Mouse (Mus musculus) forebrain, embryonic 14.5 days (tissue): ENCODE data around the gene Prickle1. TPM values are rescaled to one million over a fixed set of nuclear protein-coding genes. Genes with fewer than 3 reads are reported as not detected.

Source experiments
- ATAC-seq: fragments of 200-750 bp; cut with Nextera tagmentation; 2 replicates; pipeline ENCODE4 v1.8.0; 2017; ENCODE audit warnings: mild to moderate bottlenecking, moderate library complexity
- DNase-seq: peaks from one replicate; pipeline ENCODE4 v3.0.0-alpha.2; 2015; ENCODE audit warnings: low spot score
- H3K27ac ChIP-seq: fragments of 300-500 bp; sonication (generic); 2 replicates; pipeline ENCODE4 v1.5.1; 2014; ENCODE audit warnings: low read depth, mild to moderate bottlenecking, control low read depth, low read length, moderate library complexity
- H3K27me3 ChIP-seq: fragments of 300-500 bp; sonication (generic); replicated peaks from 2 replicates; pipeline ENCODE4 v1.6.1; 2014; ENCODE audit warnings: low read length, control low read depth, mixed read lengths; ENCODE audit not compliant: control insufficient read depth, insufficient read depth
- H3K36me3 ChIP-seq: fragments of 300-500 bp; sonication (generic); 2 replicates; pipeline ENCODE4 v1.6.1; 2014; ENCODE audit warnings: low read length, control low read depth; ENCODE audit not compliant: control insufficient read depth, insufficient read depth
- H3K4me1 ChIP-seq: fragments of 300-500 bp; sonication (generic); 2 replicates; pipeline ENCODE4 v1.6.1; 2014; ENCODE audit warnings: antibody characterized with exemption, low read length, control low read depth; ENCODE audit not compliant: control insufficient read depth, insufficient read depth
- H3K4me2 ChIP-seq: fragments of 300-500 bp; sonication (generic); 2 replicates; pipeline ENCODE4 v1.6.1; 2014; ENCODE audit warnings: mild to moderate bottlenecking, control low read depth, low read length
- H3K4me3 ChIP-seq: fragments of 300-500 bp; sonication (generic); 2 replicates; pipeline ENCODE4 v1.5.1; 2014; ENCODE audit warnings: low read depth, low read length, control low read depth
- H3K9ac ChIP-seq: fragments of 300-500 bp; sonication (generic); 2 replicates; pipeline ENCODE4 v1.6.1; 2014; ENCODE audit warnings: mild to moderate bottlenecking, low read length, control low read depth, moderate library complexity
- H3K9me3 ChIP-seq: fragments of 300-500 bp; sonication (generic); replicated peaks from 2 replicates; pipeline ENCODE4 v1.6.1; 2016; ENCODE audit warnings: low read length, control low read depth, mixed read lengths; ENCODE audit not compliant: control insufficient read depth
- WGBS: fragments of 180-500 bp; shearing (Covaris S2); extraction: QIAGEN DNeasy Blood & Tissue Kit; methylation state at CpG from one replicate; pipeline ENCODE4 v1.1.7; 2014; 5-methylcytosine and 5-hydroxymethylcytosine counted together
- polyA plus RNA-seq: library from polyadenylated mRNA; unstranded; fragments of >200 nt; fragmentation: Nextera tagmentation; extraction: Ambion mirVana; gene quantifications from 2 replicates; pipeline ENCODE4 v1.2.1, GENCODE M21; 2014

Prickle1 gene
- polyA plus RNA-seq, 1 experiment from 2014 or later = 11.0 TPM

- no peaks in the 10 kb centered on the region for H3K36me3 ChIP-seq
- ATAC-seq (no peak), DNase-seq (no peak)
- 71% methylated on average over 8 of the region's 8 CpGs for WGBS
- H3K9me3 ChIP-seq = no peaks in the 10 kb centered on the region
- no peak overlapping the region for H3K4me2 ChIP-seq
- no peak overlapping the region for H3K9ac ChIP-seq
- peaks cover 8% of the 10 kb centered on the region; the same call in 1 of the 2 replicates for H3K4me1 ChIP-seq
- H3K4me3 ChIP-seq = no peak overlapping the region
- H3K27me3 ChIP-seq = no peaks in the 10 kb centered on the region; the same call in 1 of the 2 replicates
- H3K27ac ChIP-seq = no peak overlapping the region
Observed at GRCm38 (mm10) chr15:93587660-93588059, 8.0 kb downstream of the Prickle1 start.

GRCm38 (mm10) chr15:93583051-93583450 is 12.6 kb downstream of the Prickle1 start:
- H3K27ac ChIP-seq = no peak overlapping the region
- no peaks in the 10 kb centered on the region for H3K4me1 ChIP-seq
- H3K4me3 ChIP-seq = no peak overlapping the region
- no peaks in the 10 kb centered on the region for H3K9me3 ChIP-seq
- 83% methylated on average over 11 of the region's 11 CpGs for WGBS
- H3K27me3 ChIP-seq = no peaks in the 10 kb centered on the region
- no peak for ATAC-seq
- no peak for DNase-seq
- H3K4me2 ChIP-seq = no peak overlapping the region
- H3K9ac ChIP-seq = no peak overlapping the region
- no peaks in the 10 kb centered on the region for H3K36me3 ChIP-seq

- Histone ChIP-seq H3K9ac (no peak overlapping the region), H3K4me2 (no peak overlapping the region), H3K9me3 (no peaks in the 10 kb centered on the region), H3K4me1 (no peaks in the 10 kb centered on the region), H3K4me3 (no peak overlapping the region), H3K27me3 (no peaks in the 10 kb centered on the region), H3K27ac (no peak overlapping the region), H3K36me3 (no peaks in the 10 kb centered on the region)
- ATAC-seq (no peak), DNase-seq (no peak)
- 90% methylated on average over 8 of the region's 8 CpGs for WGBS
Observed at GRCm38 (mm10) chr15:93581736-93582135, 14.0 kb downstream of the Prickle1 start.

- H3K9ac ChIP-seq = no peak overlapping the region
- WGBS = 40% methylated on average over 9 of the region's 9 CpGs
- ATAC-seq = peak; percentile 32; the same call in 1 of the 2 replicates
Observed at GRCm38 (mm10) chr15:93579899-93580298, 15.8 kb downstream of the Prickle1 start.

GRCm38 (mm10) chr15:93579100-93579499 is 16.6 kb downstream of the Prickle1 start:
- H3K27me3 ChIP-seq = no peaks in the 10 kb centered on the region
- H3K36me3 ChIP-seq = no peaks in the 10 kb centered on the region
- no peaks in the 10 kb centered on the region for H3K9me3 ChIP-seq
- H3K9ac ChIP-seq = no peak overlapping the region
- no peaks in the 10 kb centered on the region for H3K4me1 ChIP-seq
- 91% methylated on average over 9 of the region's 9 CpGs for WGBS
- no peak for DNase-seq
- no peak overlapping the region for H3K27ac ChIP-seq
- no peak for ATAC-seq
- no peak overlapping the region for H3K4me2 ChIP-seq
- no peak overlapping the region for H3K4me3 ChIP-seq

More at GRCm38 (mm10) chr15:93579899-93580298, 15.8 kb downstream of the Prickle1 start:
- Histone ChIP-seq H3K4me1 (no peaks in the 10 kb centered on the region), H3K9me3 (no peaks in the 10 kb centered on the region), H3K4me3 (no peak overlapping the region), H3K27ac (no peak overlapping the region), H3K4me2 (no peak overlapping the region), H3K27me3 (no peaks in the 10 kb centered on the region), H3K36me3 (no peaks in the 10 kb centered on the region)
- DNase-seq = peak; percentile 77

GRCm38 (mm10) chr15:93576361-93576760 is 19.3 kb downstream of the Prickle1 start:
- Histone ChIP-seq H3K4me3 (no peak overlapping the region), H3K4me1 (no peaks in the 10 kb centered on the region), H3K9me3 (no peaks in the 10 kb centered on the region), H3K36me3 (no peaks in the 10 kb centered on the region), H3K27ac (0 out of 2 replicates have a peak overlapping the region, but pooled peaks have one; percentile 1), H3K9ac (no peak overlapping the region), H3K27me3 (no peaks in the 10 kb centered on the region), H3K4me2 (no peak overlapping the region)
- no peak for DNase-seq
- peak; percentile 29; the same call in 1 of the 2 replicates for ATAC-seq
- WGBS = 81% methylated on average over 9 of the region's 9 CpGs

- Histone ChIP-seq H3K4me3 (no peak overlapping the region), H3K4me1 (no peaks in the 10 kb centered on the region), H3K4me2 (no peak overlapping the region), H3K27me3 (no peaks in the 10 kb centered on the region), H3K9me3 (no peaks in the 10 kb centered on the region), H3K9ac (no peak overlapping the region), H3K36me3 (no peaks in the 10 kb centered on the region), H3K27ac (no peak overlapping the region)
- DNase-seq = peak; percentile 96
- ATAC-seq = peak; percentile 79
- WGBS = 7% methylated on average over 5 of the region's 5 CpGs
Observed at GRCm38 (mm10) chr15:93575884-93576283, 19.8 kb downstream of the Prickle1 start.

GRCm38 (mm10) chr15:93572889-93573288 is 22.8 kb downstream of the Prickle1 start:
- Histone ChIP-seq H3K9me3 (no peaks in the 10 kb centered on the region), H3K27ac (no peak overlapping the region), H3K4me3 (no peak overlapping the region), H3K4me1 (no peaks in the 10 kb centered on the region), H3K36me3 (no peaks in the 10 kb centered on the region), H3K27me3 (no peaks in the 10 kb centered on the region), H3K4me2 (no peak overlapping the region), H3K9ac (no peak overlapping the region)
- DNase-seq (no peak), ATAC-seq (no peak)
- 93% methylated on average over 10 of the region's 10 CpGs for WGBS

- ATAC-seq (no peak), DNase-seq (no peak)
- WGBS = 60% methylated on average over 11 of the region's 11 CpGs
- Histone ChIP-seq H3K9ac (no peak overlapping the region), H3K4me2 (no peak overlapping the region), H3K9me3 (no peaks in the 10 kb centered on the region), H3K4me3 (no peak overlapping the region), H3K27ac (no peak overlapping the region), H3K4me1 (peaks cover 6% of the 10 kb centered on the region; the same call in 1 of the 2 replicates), H3K27me3 (no peaks in the 10 kb centered on the region), H3K36me3 (no peaks in the 10 kb centered on the region)
Observed at GRCm38 (mm10) chr15:93570881-93571495, 24.7 kb downstream of the Prickle1 start.
